Mouse (Mus musculus): Measurements from ENCODE around the gene Gm20388. TPM values are rescaled to one million over a fixed set of nuclear protein-coding genes. Genes with fewer than 3 reads are reported as not detected.
"Not testable (repeated sequence)": the region's sequence is repeated elsewhere in the genome, so short reads cannot be mapped to it uniquely, and the experiment has no call there.

Gene Gm20388
- polyA plus RNA-seq, 1 experiment: 59.3 TPM

- DNase-seq (ENCODE audit: low read depth): no peak
These were observed 3100.7 kb downstream of the Gm20388 start for GRCm38 (mm10) chr8:123011321-123011720.

GRCm38 (mm10) chr8:123014429-123014828, 3103.8 kb downstream of the Gm20388 start:
- no peak for DNase-seq (ENCODE audit: low read depth)
- TF ChIP-seq CTCF (IDR thresholded peaks at IDR 0.05; ENCODE audit: borderline replicate concordance, extremely low read depth, insufficient read depth, insufficient read length) (no peak), POLR2A (IDR thresholded peaks at IDR 0.05; ENCODE audit: borderline replicate concordance, extremely low read depth, insufficient read depth, insufficient read length, poor library complexity, severe bottlenecking) (no peak)

More at GRCm38 (mm10) chr8:123011321-123011720, 3100.7 kb downstream of the Gm20388 start:
- no peak for TF ChIP-seq CTCF (IDR thresholded peaks at IDR 0.05; ENCODE audit: borderline replicate concordance, extremely low read depth, insufficient read depth, insufficient read length)
- no peak for TF ChIP-seq POLR2A (IDR thresholded peaks at IDR 0.05; ENCODE audit: borderline replicate concordance, extremely low read depth, insufficient read depth, insufficient read length, poor library complexity, severe bottlenecking)

- no peak for TF ChIP-seq POLR2A (IDR thresholded peaks at IDR 0.05; ENCODE audit: borderline replicate concordance, extremely low read depth, insufficient read depth, insufficient read length, poor library complexity, severe bottlenecking)
- TF ChIP-seq CTCF (IDR thresholded peaks at IDR 0.05; ENCODE audit: borderline replicate concordance, extremely low read depth, insufficient read depth, insufficient read length): no peak
- no peak for DNase-seq (ENCODE audit: low read depth)
These were observed 3104.4 kb downstream of the Gm20388 start for GRCm38 (mm10) chr8:123015074-123015473.

- no peak for DNase-seq (ENCODE audit: low read depth)
- TF ChIP-seq POLR2A (IDR thresholded peaks at IDR 0.05; ENCODE audit: borderline replicate concordance, extremely low read depth, insufficient read depth, insufficient read length, poor library complexity, severe bottlenecking) (no peak), CTCF (IDR thresholded peaks at IDR 0.05; ENCODE audit: borderline replicate concordance, extremely low read depth, insufficient read depth, insufficient read length) (no peak)
These were observed 3106.5 kb downstream of the Gm20388 start for GRCm38 (mm10) chr8:123017143-123017542.

- TF ChIP-seq POLR2A (IDR thresholded peaks at IDR 0.05; ENCODE audit: borderline replicate concordance, extremely low read depth, insufficient read depth, insufficient read length, poor library complexity, severe bottlenecking): no peak
- TF ChIP-seq CTCF (IDR thresholded peaks at IDR 0.05; ENCODE audit: borderline replicate concordance, extremely low read depth, insufficient read depth, insufficient read length): no peak
- no peak for DNase-seq (ENCODE audit: low read depth)
These were observed 3108.0 kb downstream of the Gm20388 start for GRCm38 (mm10) chr8:123018484-123019164.

GRCm38 (mm10) chr8:123020084-123020483, 3109.4 kb downstream of the Gm20388 start:
- no peak for DNase-seq (ENCODE audit: low read depth)
- no peak for TF ChIP-seq POLR2A (IDR thresholded peaks at IDR 0.05; ENCODE audit: borderline replicate concordance, extremely low read depth, insufficient read depth, insufficient read length, poor library complexity, severe bottlenecking)
- no peak for TF ChIP-seq CTCF (IDR thresholded peaks at IDR 0.05; ENCODE audit: borderline replicate concordance, extremely low read depth, insufficient read depth, insufficient read length)

GRCm38 (mm10) chr8:123020859-123021258, 3110.2 kb downstream of the Gm20388 start:
- no peak for TF ChIP-seq POLR2A (IDR thresholded peaks at IDR 0.05; ENCODE audit: borderline replicate concordance, extremely low read depth, insufficient read depth, insufficient read length, poor library complexity, severe bottlenecking)
- no peak for TF ChIP-seq CTCF (IDR thresholded peaks at IDR 0.05; ENCODE audit: borderline replicate concordance, extremely low read depth, insufficient read depth, insufficient read length)
- DNase-seq (ENCODE audit: low read depth): no peak

- no peak for DNase-seq (ENCODE audit: low read depth)
- no peak for TF ChIP-seq CTCF (IDR thresholded peaks at IDR 0.05; ENCODE audit: borderline replicate concordance, extremely low read depth, insufficient read depth, insufficient read length)
- TF ChIP-seq POLR2A (IDR thresholded peaks at IDR 0.05; ENCODE audit: borderline replicate concordance, extremely low read depth, insufficient read depth, insufficient read length, poor library complexity, severe bottlenecking): no peak
These were observed 3110.6 kb downstream of the Gm20388 start for GRCm38 (mm10) chr8:123021259-123021658.

GRCm38 (mm10) chr8:123022727-123023126, 3112.1 kb downstream of the Gm20388 start:
- no peak for TF ChIP-seq CTCF (IDR thresholded peaks at IDR 0.05; ENCODE audit: borderline replicate concordance, extremely low read depth, insufficient read depth, insufficient read length)
- no peak for TF ChIP-seq POLR2A (IDR thresholded peaks at IDR 0.05; ENCODE audit: borderline replicate concordance, extremely low read depth, insufficient read depth, insufficient read length, poor library complexity, severe bottlenecking)
- no peak for DNase-seq (ENCODE audit: low read depth)

GRCm38 (mm10) chr8:123024226-123024625, 3113.6 kb downstream of the Gm20388 start:
- DNase-seq (ENCODE audit: low read depth): no peak
- TF ChIP-seq CTCF (IDR thresholded peaks at IDR 0.05; ENCODE audit: borderline replicate concordance, extremely low read depth, insufficient read depth, insufficient read length): no peak
- TF ChIP-seq POLR2A (IDR thresholded peaks at IDR 0.05; ENCODE audit: borderline replicate concordance, extremely low read depth, insufficient read depth, insufficient read length, poor library complexity, severe bottlenecking): no peak

- TF ChIP-seq CTCF (IDR thresholded peaks at IDR 0.05; ENCODE audit: borderline replicate concordance, extremely low read depth, insufficient read depth, insufficient read length): no peak
- TF ChIP-seq POLR2A (IDR thresholded peaks at IDR 0.05; ENCODE audit: borderline replicate concordance, extremely low read depth, insufficient read depth, insufficient read length, poor library complexity, severe bottlenecking): no peak
- DNase-seq (ENCODE audit: low read depth): no peak
These were observed 3115.3 kb downstream of the Gm20388 start for GRCm38 (mm10) chr8:123025951-123026351.

GRCm38 (mm10) chr8:123027786-123028185, 3117.1 kb downstream of the Gm20388 start:
- DNase-seq (ENCODE audit: low read depth): no peak

GRCm38 (mm10) chr8:123030091-123030490, 3119.4 kb downstream of the Gm20388 start:
- DNase-seq (ENCODE audit: low read depth): not testable (repeated sequence)

More at GRCm38 (mm10) chr8:123027786-123028185, 3117.1 kb downstream of the Gm20388 start:
- TF ChIP-seq POLR2A (IDR thresholded peaks at IDR 0.05; ENCODE audit: borderline replicate concordance, extremely low read depth, insufficient read depth, insufficient read length, poor library complexity, severe bottlenecking) (no peak), CTCF (IDR thresholded peaks at IDR 0.05; ENCODE audit: borderline replicate concordance, extremely low read depth, insufficient read depth, insufficient read length) (no peak)

Data from brain, embryonic 14.5 days (tissue).